Mouse (Mus musculus): Measurements from ENCODE around the gene Olfr699. TPM values are rescaled to one million over a fixed set of nuclear protein-coding genes. Genes with fewer than 3 reads are reported as not detected.

The Olfr699 gene
- polyA plus RNA-seq (2012; rRNA removed; ENCODE audit: low replicate concordance), result not detected in 2 replicates

GRCm38 (mm10) chr7:106793098-106793497 lies at the start of gene Olfr699:
TSS of gene Olfr699 (minus strand) at chr7:106793198.

GRCm38 (mm10) chr7:106833793-106834192 lies 40.8 kb upstream of the Olfr699 start, which contains the start of gene Olfr702:
TSS of gene Olfr702 (minus strand) at chr7:106833893.

GRCm38 (mm10) chr7:106813829-106814228 lies 20.8 kb upstream of the Olfr699 start, which contains the start of gene Olfr701:
TSS of gene Olfr701 (plus strand) at chr7:106814129.

GRCm38 (mm10) chr7:106808734-106809133 lies 15.7 kb upstream of the Olfr699 start, which contains the start of gene Olfr700:
TSS of gene Olfr700 (minus strand) at chr7:106808834.

GRCm38 (mm10) chr7:106755297-106755696 lies 37.7 kb downstream of the Olfr699 start, which contains the start of gene Olfr698:
TSS of gene Olfr698 (minus strand) at chr7:106755397.

GRCm38 (mm10) chr7:106742343-106742742 lies 50.7 kb downstream of the Olfr699 start, which contains the start of gene Olfr697:
TSS of gene Olfr697 (minus strand) at chr7:106742443.

Other genes starting within 250 kb of the Olfr699 start
- not detected in 2 replicates for gene Olfr693, start 112.6 kb downstream of the Olfr699 start, polyA plus RNA-seq (2012; rRNA removed; ENCODE audit: low replicate concordance)
- gene Olfr694, start 101.4 kb downstream of the Olfr699 start, polyA plus RNA-seq (2012; rRNA removed; ENCODE audit: low replicate concordance), result not detected in 2 replicates
- not detected in 2 replicates for gene Olfr695, start 76.8 kb downstream of the Olfr699 start, polyA plus RNA-seq (2012; rRNA removed; ENCODE audit: low replicate concordance)
- gene Olfr697, start 50.8 kb downstream of the Olfr699 start, polyA plus RNA-seq (2012; rRNA removed; ENCODE audit: low replicate concordance), result not detected in 2 replicates
- gene Olfr698, start 37.8 kb downstream of the Olfr699 start, polyA plus RNA-seq (2012; rRNA removed; ENCODE audit: low replicate concordance), result not detected in 2 replicates
- not detected in 2 replicates for gene Olfr700, start 15.6 kb upstream of the Olfr699 start, polyA plus RNA-seq (2012; rRNA removed; ENCODE audit: low replicate concordance)
- gene Olfr701, start 20.9 kb upstream of the Olfr699 start, polyA plus RNA-seq (2012; rRNA removed; ENCODE audit: low replicate concordance), result not detected in 2 replicates
- gene Olfr702, start 40.7 kb upstream of the Olfr699 start, polyA plus RNA-seq (2012; rRNA removed; ENCODE audit: low replicate concordance), result not detected in 2 replicates
- not detected in 2 replicates for gene Olfr703, start 50.2 kb upstream of the Olfr699 start, polyA plus RNA-seq (2012; rRNA removed; ENCODE audit: low replicate concordance)
- not detected in 2 replicates for gene Olfr704, start 70.0 kb upstream of the Olfr699 start, polyA plus RNA-seq (2012; rRNA removed; ENCODE audit: low replicate concordance)
- gene Olfr705, start 83.7 kb upstream of the Olfr699 start, polyA plus RNA-seq (2012; rRNA removed; ENCODE audit: low replicate concordance), result not detected in 2 replicates
- gene Olfr706, start 95.0 kb upstream of the Olfr699 start, polyA plus RNA-seq (2012; rRNA removed; ENCODE audit: low replicate concordance), result not detected in 2 replicates
- gene Olfr707, start 108.0 kb upstream of the Olfr699 start, polyA plus RNA-seq (2012; rRNA removed; ENCODE audit: low replicate concordance), result not detected in 2 replicates
- gene Olfr1532-ps1, start 114.8 kb upstream of the Olfr699 start, polyA plus RNA-seq (2012; rRNA removed; ENCODE audit: low replicate concordance), result not detected in 2 replicates
- not detected in 2 replicates for gene Olfr709-ps1, start 139.0 kb upstream of the Olfr699 start, polyA plus RNA-seq (2012; rRNA removed; ENCODE audit: low replicate concordance)
- not detected in 2 replicates for gene Olfr710, start 155.1 kb upstream of the Olfr699 start, polyA plus RNA-seq (2012; rRNA removed; ENCODE audit: low replicate concordance)
- not detected in 2 replicates for gene Olfr6, start 170.7 kb upstream of the Olfr699 start, polyA plus RNA-seq (2012; rRNA removed; ENCODE audit: low replicate concordance)
- gene Olfr711, start 182.3 kb upstream of the Olfr699 start, polyA plus RNA-seq (2012; rRNA removed; ENCODE audit: low replicate concordance), result not detected in 2 replicates
- gene Olfr2, start 212.9 kb upstream of the Olfr699 start, polyA plus RNA-seq (2012; rRNA removed; ENCODE audit: low replicate concordance), result not detected in 2 replicates
- not detected in 2 replicates for gene Olfr713, start 238.0 kb upstream of the Olfr699 start, polyA plus RNA-seq (2012; rRNA removed; ENCODE audit: low replicate concordance)